ENCODE assay signal across 9 mouse cellular contexts in genomic region chr8:47345772-47346103, GRCm38 (mm10).
DNase-seq lines count a peak whose midpoint lies in the region; ATAC-seq and TF ChIP-seq lines count a peak whose summit lies in the region.
"Had no signal": no experiment of that assay in that cellular context is flagged by ENCODE, and none has a peak within 500 bp of the region (broad histone marks: within the 10 kb centered on the region; RNA-seq: fewer than 3 reads in every experiment).

No protein-coding gene starts in this region.

- ATAC-seq in embryonic facial prominence, embryonic 15.5 days (ENCODE audit: insufficient number of reproducible peaks, low FRiP score, low TSS enrichment, low read depth), result no peak
- peak; percentile 51; the same call in 1 of the 2 replicates for ATAC-seq in midbrain, embryonic 11.5 days (ENCODE audit: low FRiP score)
- ATAC-seq in kidney, embryonic 16.5 days (ENCODE audit: low FRiP score, low TSS enrichment), result no peak
- ATAC-seq: intestine, embryonic 16.5 days had no signal

- no peaks in the 10 kb centered on the region for H3K36me3 ChIP-seq in embryonic facial prominence, embryonic 15.5 days
- H3K36me3 ChIP-seq in midbrain, embryonic 11.5 days (ENCODE audit: control insufficient read depth, insufficient read depth, low read length), result no peaks in the 10 kb centered on the region
- H3K36me3 ChIP-seq in kidney, embryonic 16.5 days (ENCODE audit: insufficient read depth, low read length), result no peaks in the 10 kb centered on the region

- no peak overlapping the region for H3K4me2 ChIP-seq in embryonic facial prominence, embryonic 15.5 days (replicated peaks)
- H3K4me2 ChIP-seq in midbrain, embryonic 11.5 days, result no peak overlapping the region
- no peak overlapping the region for H3K4me2 ChIP-seq in kidney, embryonic 16.5 days (replicated peaks; ENCODE audit: low read depth, low read length)

- H3K4me3 ChIP-seq in embryonic facial prominence, embryonic 15.5 days (replicated peaks), result no peak overlapping the region
- no peak overlapping the region for H3K4me3 ChIP-seq in midbrain, embryonic 11.5 days (ENCODE audit: low read depth, low read length)
- no peak overlapping the region for H3K4me3 ChIP-seq in kidney, embryonic 16.5 days (ENCODE audit: low read length)

- 76% methylated on average over 9 of the region's 9 CpGs for WGBS in embryonic facial prominence, embryonic 15.5 days
- 78% methylated on average over 9 of the region's 9 CpGs for WGBS in midbrain, embryonic 11.5 days
- 89% methylated on average over 9 of the region's 9 CpGs for WGBS in kidney, embryonic 16.5 days

- H3K27me3 ChIP-seq in embryonic facial prominence, embryonic 15.5 days, result no peaks in the 10 kb centered on the region
- no peaks in the 10 kb centered on the region for H3K27me3 ChIP-seq in midbrain, embryonic 11.5 days (ENCODE audit: control insufficient read depth, insufficient read depth, low read length)
- no peaks in the 10 kb centered on the region for H3K27me3 ChIP-seq in kidney, embryonic 16.5 days (ENCODE audit: insufficient read depth, low read length)

- no peak for TF ChIP-seq POLR2A in brain, embryonic 14.5 days (IDR thresholded peaks at IDR 0.05; ENCODE audit: borderline replicate concordance, extremely low read depth, insufficient read depth, insufficient read length, poor library complexity, severe bottlenecking)

- H3K9me3 ChIP-seq in embryonic facial prominence, embryonic 15.5 days (replicated peaks), result no peaks in the 10 kb centered on the region
- no peaks in the 10 kb centered on the region for H3K9me3 ChIP-seq in midbrain, embryonic 11.5 days (ENCODE audit: control insufficient read depth, low read length)
- no peaks in the 10 kb centered on the region for H3K9me3 ChIP-seq in kidney, embryonic 16.5 days (ENCODE audit: low read length)

- peak; percentile 97 for DNase-seq in brain, embryonic 14.5 days (ENCODE audit: low read depth)
- peak; percentile 82 to 96 for DNase-seq in layer of hippocampus, adult 18-20 months (ENCODE audit: low spot score in 2 of 2)
- DNase-seq in midbrain, embryonic 11.5 days (ENCODE audit: low spot score, missing footprints), result no peak
- no peak for DNase-seq in adrenal gland, postnatal 10 days
- DNase-seq in heart, adult 11 months, result no peak
- DNase-seq in MN1 (ENCODE audit: low spot score), result no peak

- no peak overlapping the region for H3K9ac ChIP-seq in embryonic facial prominence, embryonic 15.5 days
- no peak overlapping the region for H3K9ac ChIP-seq in midbrain, embryonic 11.5 days (ENCODE audit: low read length)
- H3K9ac ChIP-seq in kidney, embryonic 16.5 days (replicated peaks; ENCODE audit: low read length), result no peak overlapping the region

- TF ChIP-seq CTCF in brain, embryonic 14.5 days (IDR thresholded peaks at IDR 0.05; ENCODE audit: borderline replicate concordance, extremely low read depth, insufficient read depth, insufficient read length), result no peak

- H3K4me1 ChIP-seq in embryonic facial prominence, embryonic 15.5 days, result peaks cover 33% of the 10 kb centered on the region
- H3K4me1 ChIP-seq in midbrain, embryonic 11.5 days (ENCODE audit: control insufficient read depth, insufficient read depth, low read length), result peaks cover 16% of the 10 kb centered on the region
- peaks cover 21% of the 10 kb centered on the region for H3K4me1 ChIP-seq in kidney, embryonic 16.5 days (ENCODE audit: insufficient read depth, low read length)

- H3K27ac ChIP-seq in embryonic facial prominence, embryonic 15.5 days (replicated peaks), result 0 out of 2 replicates have a peak overlapping the region, but pooled peaks have one; percentile 45
- H3K27ac ChIP-seq in midbrain, embryonic 11.5 days (ENCODE audit: low read depth, low read length), result peak overlapping the region; percentile 12; the same call in 1 of the 2 replicates
- no peak overlapping the region for H3K27ac ChIP-seq in kidney, embryonic 16.5 days (ENCODE audit: low read length)

Comparison
In these comparisons a context has a peak if more than half of its experiments do, and no peak if none do; other contexts are left out.
1. DNase-seq: peak in brain, embryonic 14.5 days (single experiment) and layer of hippocampus, adult 18-20 months (2 of 2); none in midbrain, embryonic 11.5 days (single experiment), adrenal gland, postnatal 10 days (single experiment), heart, adult 11 months (single experiment) and MN1 (single experiment).